Mouse (Mus musculus): Measurements from ENCODE around the gene Cdc42bpb. TPM values are rescaled to one million over a fixed set of nuclear protein-coding genes. Genes with fewer than 3 reads are reported as not detected.

Gene Cdc42bpb
- polyA plus RNA-seq (2021; fragmentation: Nextera tagmentation), result 22.0 and 23.9 TPM in 2 replicates
- long read RNA-seq, experiment 1, partial matches to known transcripts, result 25 of 33 reads
- long read RNA-seq, experiment 1, other reads (novel, unspliced or antisense), result 7 of 33 reads
- long read RNA-seq, experiment 2, full-length matches to known transcripts, result 6 of 129 reads
- long read RNA-seq, experiment 2, partial matches to known transcripts, result 110 of 129 reads
- long read RNA-seq, experiment 2, other reads (novel, unspliced or antisense), result 13 of 129 reads

GRCm38 (mm10) chr12:111377376-111377973 lies at the start of gene Cdc42bpb:
Cdc42bpb (minus strand) TSS chr12:111377718.

DNA sequence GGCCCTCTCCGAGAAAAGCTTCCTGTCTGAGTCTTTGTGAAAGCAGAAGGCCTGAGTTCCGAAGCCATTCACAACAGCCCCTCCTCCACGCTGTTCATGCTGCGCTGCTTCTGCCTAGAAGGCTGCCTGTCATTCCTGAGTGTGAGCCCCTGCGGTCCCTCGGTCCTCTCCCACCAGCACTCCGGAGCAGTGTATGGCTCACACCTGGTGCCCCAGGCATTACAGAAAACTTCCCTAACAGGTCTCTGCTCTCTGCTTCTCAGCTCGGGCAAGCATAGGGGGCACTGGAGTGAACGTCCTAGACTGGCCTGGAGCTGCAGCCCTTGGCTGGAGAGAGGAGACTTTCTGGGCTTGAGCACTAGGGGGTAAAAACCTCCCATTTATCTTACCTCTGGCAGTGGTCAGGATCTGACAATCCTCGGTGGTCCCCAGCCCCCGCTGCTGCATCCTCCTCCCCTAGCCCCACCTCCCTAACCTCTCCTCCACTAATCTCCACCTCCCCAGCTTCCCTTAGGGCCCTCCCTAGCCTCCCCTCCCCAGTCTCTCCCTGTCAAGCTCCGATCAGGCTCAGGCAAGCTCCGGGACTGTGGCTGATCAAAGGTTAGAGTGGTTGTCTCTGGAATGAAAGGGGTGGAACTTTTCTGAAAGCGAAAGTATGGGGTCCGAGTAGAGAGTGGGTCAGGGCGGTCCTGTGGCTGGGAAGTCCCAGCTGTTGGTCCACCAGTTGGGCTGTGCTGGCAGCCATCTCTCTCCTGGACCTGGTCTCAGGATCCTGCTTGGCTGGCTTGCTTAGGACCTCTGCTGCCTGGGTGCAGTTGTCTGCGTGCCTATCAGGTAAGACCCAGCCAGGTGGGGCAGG lies 39.6 kb upstream of the Cdc42bpb start, which contains the start of gene Exoc3l4:
Gene Exoc3l4 (plus strand): TSS at position 97 of the 859 bp plus-strand sequence.

GRCm38 (mm10) chr12:111406622-111407021 lies 29.1 kb upstream of the Cdc42bpb start, which contains the start of gene Lbhd2:
Lbhd2 (plus strand) TSS chr12:111406809.

DNA sequence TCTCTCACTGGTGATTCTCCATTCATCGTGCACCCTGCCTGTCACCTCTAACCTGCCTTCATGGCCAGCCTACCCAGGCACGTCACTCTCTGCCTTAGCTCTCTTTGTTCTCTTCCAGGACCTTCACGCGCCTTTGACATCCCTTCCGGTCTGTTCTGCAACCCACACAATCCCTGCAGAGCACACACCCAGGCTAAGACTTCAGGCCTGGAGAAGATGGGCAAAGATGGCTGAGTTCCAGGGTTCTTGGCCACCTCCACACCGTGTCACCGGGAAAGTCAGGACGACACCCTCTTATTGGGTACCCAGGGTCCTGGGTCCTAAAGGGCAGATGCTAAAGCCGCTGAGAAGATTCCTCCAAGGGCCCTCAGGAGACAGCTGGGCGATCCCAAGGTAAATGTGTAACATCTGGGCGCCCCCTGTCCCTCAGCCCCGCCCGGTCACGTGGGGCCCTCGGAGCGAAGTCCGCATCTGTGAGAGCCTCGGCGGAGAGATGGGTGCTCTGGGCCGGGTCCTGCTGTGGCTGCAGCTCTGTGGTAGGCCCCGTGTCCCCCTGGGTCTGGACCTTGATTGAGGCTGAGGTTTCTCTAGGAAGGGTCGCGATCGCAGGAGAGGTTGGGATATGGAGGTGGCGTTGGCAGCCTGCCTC lies 106.8 kb downstream of the Cdc42bpb start, which contains the start of gene Amn:
Gene Amn (plus strand): TSS at position 467 of the 649 bp plus-strand sequence.

Other genes starting within 250 kb of the Cdc42bpb start
- gene Traf3, start 211.3 kb downstream of the Cdc42bpb start, polyA plus RNA-seq (2021; fragmentation: Nextera tagmentation), result 5.7 and 5.9 TPM in 2 replicates
- not detected in 2 replicates for gene 4930595D18Rik, start 193.2 kb downstream of the Cdc42bpb start, polyA plus RNA-seq (2021; fragmentation: Nextera tagmentation)
- gene Amn, start 106.6 kb downstream of the Cdc42bpb start, polyA plus RNA-seq (2021; fragmentation: Nextera tagmentation), result 12.6 and 23.2 TPM in 2 replicates
- gene Lbhd2, start 29.1 kb upstream of the Cdc42bpb start, polyA plus RNA-seq (2021; fragmentation: Nextera tagmentation), result 42.9 and 56.3 TPM in 2 replicates
- 2.6 and 3.6 TPM in 2 replicates for gene Exoc3l4, start 39.3 kb upstream of the Cdc42bpb start, polyA plus RNA-seq (2021; fragmentation: Nextera tagmentation)
- gene Tnfaip2, start 64.8 kb upstream of the Cdc42bpb start, polyA plus RNA-seq (2021; fragmentation: Nextera tagmentation), result 2.5 and 3.5 TPM in 2 replicates
- gene Gm266, start 108.1 kb upstream of the Cdc42bpb start, polyA plus RNA-seq (2021; fragmentation: Nextera tagmentation), result 3.0 and 4.5 TPM in 2 replicates
- 397 and 486 TPM in 2 replicates for gene Eif5, start 160.3 kb upstream of the Cdc42bpb start, polyA plus RNA-seq (2021; fragmentation: Nextera tagmentation)
- 11.7 and 12.7 TPM in 2 replicates for gene Mark3, start 196.8 kb upstream of the Cdc42bpb start, polyA plus RNA-seq (2021; fragmentation: Nextera tagmentation)